Mouse (Mus musculus): Measurements from ENCODE around the gene Ankrd28. TPM values are rescaled to one million over a fixed set of nuclear protein-coding genes. Genes with fewer than 3 reads are reported as not detected.

Ankrd28 gene
- polyA plus RNA-seq, 1 experiment from 2014 or later, result 3.5 TPM

DNA sequence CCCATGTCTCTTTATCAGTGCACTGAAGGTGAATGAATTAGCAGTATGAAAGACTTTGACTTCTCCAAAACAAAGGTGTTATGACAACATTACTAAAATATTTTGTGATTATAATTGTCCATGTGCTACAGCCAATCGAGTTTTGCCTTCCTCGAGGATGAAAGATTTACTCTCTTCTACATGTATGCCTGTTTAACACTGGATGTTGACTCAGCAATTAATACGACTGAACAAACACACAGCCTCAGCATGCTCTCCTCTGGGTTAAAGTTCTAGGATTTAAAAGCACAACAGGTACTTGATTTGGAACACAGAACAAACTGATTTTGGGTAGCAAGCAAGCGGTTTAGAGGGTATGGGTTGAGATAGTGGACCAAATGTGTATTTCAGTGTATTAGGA lies 1.6 kb upstream of the Ankrd28 start:
- Histone ChIP-seq H3K36me3 (replicated peaks) (no peaks in the 10 kb centered on the region), H3K27me3 (no peaks in the 10 kb centered on the region), H3K4me1 (replicated peaks) (peaks cover 20% of the 10 kb centered on the region), H3K27ac (replicated peaks) (no peak overlapping the region), H3K9ac (no peak overlapping the region), H3K4me2 (peak overlapping the region; percentile 23; the same call in 1 of the 2 replicates), H3K4me3 (replicated peaks) (no peak overlapping the region), H3K9me3 (replicated peaks) (no peaks in the 10 kb centered on the region)
- ATAC-seq (ENCODE audit: insufficient read depth), result no peak
- 38% methylated on average over 4 of the region's 4 CpGs for WGBS (ENCODE audit: insufficient replicate concordance)

DNA sequence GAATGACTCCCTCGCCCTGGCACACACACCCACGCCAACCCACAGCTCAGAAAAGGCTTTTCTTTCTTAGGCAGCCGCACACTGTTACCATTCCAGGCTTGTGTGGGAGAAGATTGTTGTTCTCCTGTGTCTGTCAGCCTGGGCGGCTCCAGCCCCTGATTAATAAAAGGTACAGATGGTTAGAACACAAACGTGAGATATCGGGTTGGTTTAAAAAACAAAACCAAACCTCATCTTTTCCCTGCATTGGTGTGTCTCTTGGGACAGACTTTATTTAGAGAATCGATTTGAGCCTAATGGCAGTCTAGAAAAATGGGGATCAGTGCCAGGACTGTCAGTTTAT lies 890 bp upstream of the Ankrd28 start:
- Histone ChIP-seq H3K27ac (replicated peaks) (peak overlapping the region; percentile 54; the same call in 1 of the 2 replicates), H3K4me2 (peak overlapping the region; percentile 100), H3K4me3 (replicated peaks) (peak overlapping the region; percentile 93), H3K4me1 (replicated peaks) (peaks cover 20% of the 10 kb centered on the region), H3K9me3 (replicated peaks) (no peaks in the 10 kb centered on the region), H3K36me3 (replicated peaks) (no peaks in the 10 kb centered on the region), H3K9ac (peak overlapping the region; percentile 67), H3K27me3 (no peaks in the 10 kb centered on the region)
- 9% methylated on average over 7 of the region's 7 CpGs for WGBS (ENCODE audit: insufficient replicate concordance)
- no peak for ATAC-seq (ENCODE audit: insufficient read depth)

DNA sequence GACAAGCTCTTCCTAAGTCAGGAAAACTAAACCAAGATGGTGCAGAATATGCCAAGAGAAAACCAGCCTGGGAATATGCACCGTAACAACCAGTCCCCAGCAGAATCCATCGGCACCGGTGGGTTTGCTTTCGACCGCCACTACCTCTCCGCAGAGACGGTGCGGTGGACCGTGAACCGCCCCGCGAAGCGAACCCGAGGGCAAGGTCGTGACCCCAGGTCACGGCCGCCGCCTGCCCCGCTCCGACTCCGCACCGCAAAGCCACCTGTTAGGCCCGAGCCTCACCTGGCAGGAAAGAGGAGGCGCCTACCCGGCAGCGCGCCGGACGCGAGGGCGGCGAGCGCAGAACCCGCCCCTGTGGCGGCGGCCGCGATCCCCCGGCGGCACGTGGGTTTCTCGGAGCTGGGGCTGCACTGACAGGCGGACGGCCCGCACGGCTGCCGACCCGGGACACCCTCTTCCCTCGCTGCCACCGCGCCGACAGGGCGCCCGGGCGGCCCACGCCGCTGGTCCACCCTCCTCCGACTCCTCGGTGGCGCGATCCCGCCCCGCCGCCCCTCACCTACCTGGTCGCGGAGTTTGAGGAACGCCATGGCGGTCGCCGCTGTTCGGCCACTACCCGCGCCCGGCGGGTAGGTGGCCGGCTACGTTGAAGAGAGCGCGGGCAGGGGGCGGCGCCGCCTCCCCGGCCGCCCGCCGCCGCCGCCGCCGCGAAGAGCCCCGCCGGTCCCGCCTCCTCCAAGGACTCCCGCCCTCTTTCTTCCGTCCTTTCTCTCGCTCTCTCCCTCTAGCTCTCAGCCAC lies 489 bp downstream of the Ankrd28 start:
- peak overlapping the region; percentile 78 for H3K9ac ChIP-seq
- peak overlapping the region; percentile 100 for H3K4me2 ChIP-seq
- H3K27me3 ChIP-seq, result no peaks in the 10 kb centered on the region
- no peaks in the 10 kb centered on the region for H3K36me3 ChIP-seq (replicated peaks)
- H3K27ac ChIP-seq (replicated peaks), result peak overlapping the region; percentile 88
- peaks cover 22% of the 10 kb centered on the region for H3K4me1 ChIP-seq (replicated peaks)
- H3K4me3 ChIP-seq (replicated peaks), result peak overlapping the region; percentile 93
- ATAC-seq (ENCODE audit: insufficient read depth), result peak; percentile 73
- no peaks in the 10 kb centered on the region for H3K9me3 ChIP-seq (replicated peaks)
- under 1% methylated on average over 87 of the region's 97 CpGs for WGBS (ENCODE audit: insufficient replicate concordance)

DNA sequence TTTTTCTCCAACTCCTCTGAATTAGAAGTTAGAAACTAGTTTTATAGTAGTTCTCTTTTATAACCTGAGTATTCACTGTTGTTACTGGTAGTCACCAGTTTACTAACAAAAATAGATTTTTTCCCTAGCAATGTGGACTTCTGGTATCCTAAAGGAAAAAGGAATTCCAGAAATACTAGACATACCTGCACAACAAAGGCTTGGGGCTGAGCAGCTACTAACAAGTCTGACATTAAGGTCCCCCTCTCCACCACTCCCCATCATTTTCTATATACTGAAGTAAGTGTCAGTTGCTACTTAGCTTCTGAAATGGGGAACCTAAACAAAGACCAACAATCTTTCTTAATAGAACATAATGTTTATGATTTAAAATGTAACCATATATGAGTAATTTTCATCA lies 3.2 kb downstream of the Ankrd28 start:
- ATAC-seq (ENCODE audit: insufficient read depth), result no peak
- H3K9ac ChIP-seq, result no peak overlapping the region
- H3K4me2 ChIP-seq, result no peak overlapping the region
- H3K9me3 ChIP-seq (replicated peaks), result no peaks in the 10 kb centered on the region
- H3K27ac ChIP-seq (replicated peaks), result no peak overlapping the region
- no peak overlapping the region for H3K4me3 ChIP-seq (replicated peaks)
- no peaks in the 10 kb centered on the region for H3K27me3 ChIP-seq
- no peaks in the 10 kb centered on the region for H3K36me3 ChIP-seq (replicated peaks)
- H3K4me1 ChIP-seq (replicated peaks), result peaks cover 26% of the 10 kb centered on the region

DNA sequence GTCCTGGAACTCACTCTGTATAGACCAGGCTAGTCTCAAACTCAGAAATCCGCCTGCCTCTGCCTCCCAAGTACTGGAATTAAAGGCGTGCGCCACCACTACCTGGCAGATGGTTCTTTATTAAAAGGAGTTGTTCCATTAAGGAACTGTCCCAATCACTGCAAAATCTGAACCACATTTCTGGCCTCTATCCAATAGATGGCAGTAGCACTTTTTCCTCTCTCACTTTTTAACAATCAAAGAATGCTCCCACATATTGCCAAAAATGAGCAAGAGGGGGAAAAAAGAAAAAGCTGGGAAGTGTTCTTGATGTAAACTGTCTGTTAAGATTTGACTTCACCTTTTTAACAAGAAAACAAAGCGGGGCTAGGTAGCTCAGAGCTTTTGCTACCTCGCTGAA lies 20.5 kb downstream of the Ankrd28 start:
- Histone ChIP-seq H3K27ac (replicated peaks) (no peak overlapping the region), H3K9ac (no peak overlapping the region), H3K4me3 (replicated peaks) (no peak overlapping the region), H3K36me3 (replicated peaks) (no peaks in the 10 kb centered on the region; the same call in 1 of the 2 replicates), H3K27me3 (no peaks in the 10 kb centered on the region), H3K4me2 (no peak overlapping the region), H3K4me1 (replicated peaks) (no peaks in the 10 kb centered on the region), H3K9me3 (replicated peaks) (no peaks in the 10 kb centered on the region)
- 74% methylated on average over 5 of the region's 5 CpGs for WGBS (ENCODE audit: insufficient replicate concordance)
- no peak for ATAC-seq (ENCODE audit: insufficient read depth)

DNA sequence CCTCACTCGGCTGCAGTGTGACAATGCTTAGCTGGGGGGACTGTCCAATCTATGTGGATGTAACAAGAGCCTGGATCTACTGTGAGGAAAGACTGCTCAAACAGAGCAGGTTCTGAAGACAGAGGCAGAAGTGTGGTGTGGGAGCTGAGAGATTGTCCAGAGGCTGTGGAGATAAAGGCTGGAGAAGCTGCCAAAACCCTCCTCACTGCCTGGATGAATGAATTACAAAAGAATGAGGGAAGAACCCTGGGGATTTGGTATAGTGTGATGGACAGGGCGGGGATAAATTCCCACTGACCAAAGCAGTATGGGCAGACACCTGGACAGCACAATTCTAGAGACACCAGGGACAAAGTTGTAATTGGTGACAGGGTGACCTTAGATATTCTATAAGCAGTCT lies 26.7 kb downstream of the Ankrd28 start:
- Histone ChIP-seq H3K36me3 (replicated peaks) (no peaks in the 10 kb centered on the region; the same call in 1 of the 2 replicates), H3K4me1 (replicated peaks) (no peaks in the 10 kb centered on the region), H3K27me3 (no peaks in the 10 kb centered on the region), H3K27ac (replicated peaks) (no peak overlapping the region), H3K9me3 (replicated peaks) (no peaks in the 10 kb centered on the region), H3K9ac (no peak overlapping the region), H3K4me3 (replicated peaks) (no peak overlapping the region), H3K4me2 (no peak overlapping the region)
- ATAC-seq (ENCODE audit: insufficient read depth), result no peak
- 44% methylated on average over 2 of the region's 2 CpGs for WGBS (ENCODE audit: insufficient replicate concordance)

DNA sequence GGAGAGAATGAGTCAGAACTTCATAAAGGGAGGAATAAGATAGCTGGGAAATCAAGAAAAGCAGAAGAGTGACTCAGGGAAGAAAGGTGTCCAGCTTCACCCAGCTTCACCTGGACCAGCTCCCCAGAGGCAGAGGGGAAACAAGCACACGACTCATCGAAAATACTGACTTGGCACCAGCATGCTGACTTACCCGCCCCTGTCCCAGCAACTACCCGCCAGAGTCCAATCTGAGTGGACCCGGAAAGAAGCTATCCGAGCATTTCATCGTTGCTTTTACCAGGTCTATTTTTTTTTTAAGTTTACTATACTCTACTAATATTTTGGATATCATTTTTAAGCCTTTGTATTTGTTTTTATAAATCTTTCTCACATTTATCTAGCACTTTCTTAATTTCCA lies 29.5 kb downstream of the Ankrd28 start:
- Histone ChIP-seq H3K27me3 (no peaks in the 10 kb centered on the region), H3K36me3 (replicated peaks) (no peaks in the 10 kb centered on the region), H3K4me2 (no peak overlapping the region), H3K27ac (replicated peaks) (no peak overlapping the region), H3K4me1 (replicated peaks) (peaks cover 3% of the 10 kb centered on the region; the same call in 1 of the 2 replicates), H3K9ac (no peak overlapping the region), H3K4me3 (replicated peaks) (no peak overlapping the region), H3K9me3 (replicated peaks) (no peaks in the 10 kb centered on the region)
- ATAC-seq (ENCODE audit: insufficient read depth), result no peak
- 75% methylated on average over 7 of the region's 7 CpGs for WGBS (ENCODE audit: insufficient replicate concordance)

DNA sequence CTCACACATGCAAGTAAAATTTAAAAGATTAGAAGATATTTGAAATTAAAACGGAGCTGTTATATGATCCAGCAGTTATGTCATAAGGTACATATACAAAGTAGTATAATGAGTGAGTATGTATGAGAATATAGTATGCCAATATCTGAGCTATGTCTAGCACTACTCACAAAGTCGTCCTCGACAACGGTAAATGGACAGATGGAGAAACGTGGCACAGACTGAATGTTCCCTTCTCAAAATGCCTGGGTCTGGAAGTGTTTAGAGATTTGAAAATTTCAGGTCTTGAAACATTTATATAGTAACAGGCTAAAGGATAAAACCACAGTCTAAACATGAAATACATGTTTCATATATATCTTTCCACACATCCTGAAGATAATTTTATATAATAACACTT lies 30.0 kb downstream of the Ankrd28 start:
- H3K27me3 ChIP-seq, result no peaks in the 10 kb centered on the region
- H3K27ac ChIP-seq (replicated peaks), result no peak overlapping the region

DNA sequence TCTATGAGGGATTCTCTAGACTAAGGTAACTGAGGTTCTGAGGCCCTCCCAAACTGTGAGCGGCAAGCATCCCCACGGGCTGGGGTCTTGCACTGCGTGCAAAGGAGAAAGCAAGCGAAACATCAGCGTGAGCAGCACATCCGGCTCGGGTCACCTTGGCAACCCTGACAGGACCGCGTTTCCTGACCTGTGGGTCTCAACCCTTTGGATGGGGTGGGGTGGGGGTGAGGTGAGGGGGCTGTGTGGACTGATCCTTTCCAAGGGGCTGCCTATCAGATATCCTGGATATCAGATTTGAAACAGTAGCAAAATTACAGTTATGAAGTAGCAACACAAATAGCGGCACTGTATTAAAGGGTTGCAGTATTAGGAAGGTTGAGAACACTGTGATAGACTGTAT lies 31.5 kb downstream of the Ankrd28 start:
- no peak overlapping the region for H3K4me2 ChIP-seq
- no peak for ATAC-seq (ENCODE audit: insufficient read depth)
- H3K4me3 ChIP-seq (replicated peaks), result no peak overlapping the region
- whole genome bisulfite sequencing (ENCODE audit: insufficient replicate concordance), result 72% methylated on average over 10 of the region's 10 CpGs
- no peak overlapping the region for H3K9ac ChIP-seq
- peaks cover 14% of the 10 kb centered on the region for H3K4me1 ChIP-seq (replicated peaks)
- no peaks in the 10 kb centered on the region for H3K36me3 ChIP-seq (replicated peaks)
- no peaks in the 10 kb centered on the region for H3K27me3 ChIP-seq
- no peak overlapping the region for H3K27ac ChIP-seq (replicated peaks)
- H3K9me3 ChIP-seq (replicated peaks), result no peaks in the 10 kb centered on the region

More for the DNA sequence above, 30.0 kb downstream of the Ankrd28 start:
- Histone ChIP-seq H3K4me1 (replicated peaks) (peaks cover 8% of the 10 kb centered on the region; the same call in 1 of the 2 replicates), H3K4me2 (no peak overlapping the region), H3K4me3 (replicated peaks) (no peak overlapping the region), H3K36me3 (replicated peaks) (no peaks in the 10 kb centered on the region), H3K9me3 (replicated peaks) (no peaks in the 10 kb centered on the region), H3K9ac (no peak overlapping the region)
- ATAC-seq (ENCODE audit: insufficient read depth), result no peak
- 72% methylated on average over 5 of the region's 5 CpGs for WGBS (ENCODE audit: insufficient replicate concordance)

DNA sequence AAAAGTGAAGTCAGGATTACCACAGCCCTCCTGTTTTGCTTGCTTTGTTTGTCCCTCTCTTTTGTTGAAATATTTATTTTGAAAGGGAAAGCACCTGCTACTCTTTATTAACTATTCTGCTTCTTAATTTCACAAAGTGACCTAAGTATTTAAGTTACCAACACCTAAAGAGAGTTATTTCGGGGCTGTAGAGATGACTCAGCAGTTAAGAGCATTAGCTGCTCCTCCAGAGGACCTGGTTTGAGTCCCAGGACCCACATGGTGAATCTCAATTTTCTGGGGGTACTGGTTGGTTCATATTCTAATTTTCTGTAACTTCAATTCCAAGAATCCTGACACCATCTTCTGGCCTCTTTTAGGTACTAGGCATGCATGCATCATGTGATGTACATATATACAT lies 34.9 kb downstream of the Ankrd28 start:
- 22% methylated on average over 1 of the region's 1 CpGs for WGBS (ENCODE audit: insufficient replicate concordance)
- no peak overlapping the region for H3K9ac ChIP-seq
- H3K27me3 ChIP-seq, result no peaks in the 10 kb centered on the region
- H3K36me3 ChIP-seq (replicated peaks), result no peaks in the 10 kb centered on the region
- no peak overlapping the region for H3K4me3 ChIP-seq (replicated peaks)
- no peak overlapping the region for H3K4me2 ChIP-seq
- peaks cover 14% of the 10 kb centered on the region for H3K4me1 ChIP-seq (replicated peaks)
- no peaks in the 10 kb centered on the region for H3K9me3 ChIP-seq (replicated peaks)
- H3K27ac ChIP-seq (replicated peaks), result no peak overlapping the region
- ATAC-seq (ENCODE audit: insufficient read depth), result no peak

DNA sequence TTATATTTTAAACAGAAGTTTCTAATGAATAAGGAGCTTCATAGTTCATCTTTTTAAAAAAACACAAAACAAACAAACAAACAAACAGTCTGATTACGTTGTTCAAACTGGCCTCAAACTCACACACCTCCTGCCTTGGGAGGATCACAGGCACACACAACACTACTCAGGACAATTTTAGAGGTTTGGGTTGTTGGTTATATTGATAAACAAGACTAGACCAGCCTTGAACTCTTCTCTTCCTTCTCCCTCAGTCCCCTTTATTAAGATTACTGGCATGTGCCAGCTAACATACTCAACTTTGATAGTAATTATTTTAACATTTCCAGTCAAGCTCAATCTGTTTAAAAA lies 35.7 kb downstream of the Ankrd28 start:
- 35% methylated on average over 1 of the region's 1 CpGs for WGBS (ENCODE audit: insufficient replicate concordance)
- H3K4me3 ChIP-seq (replicated peaks), result no peak overlapping the region
- H3K9ac ChIP-seq, result no peak overlapping the region
- no peaks in the 10 kb centered on the region for H3K9me3 ChIP-seq (replicated peaks)
- H3K27me3 ChIP-seq, result no peaks in the 10 kb centered on the region
- ATAC-seq (ENCODE audit: insufficient read depth), result no peak
- H3K4me2 ChIP-seq, result no peak overlapping the region
- no peak overlapping the region for H3K27ac ChIP-seq (replicated peaks)
- H3K4me1 ChIP-seq (replicated peaks), result peaks cover 14% of the 10 kb centered on the region
- H3K36me3 ChIP-seq (replicated peaks), result no peaks in the 10 kb centered on the region
